Mouse (Mus musculus) limb, embryonic 15.5 days (tissue): ENCODE results near the gene Nr6a1. TPM values are rescaled to one million over a fixed set of nuclear protein-coding genes. Genes with fewer than 3 reads are reported as not detected.
A peak's percentile ranks its signal among the peaks of the same experiment; 100 is the strongest.

Source experiments
- ATAC-seq: fragments of 200-750 bp; cut with Nextera tagmentation; 2 replicates; pipeline ENCODE4 v1.8.0; 2017; ENCODE audit warnings: low read depth, moderate TSS enrichment; ENCODE audit not compliant: insufficient number of reproducible peaks, low FRiP score, low TSS enrichment
- H3K27ac ChIP-seq: fragments of 300-500 bp; sonication (generic); 2 replicates; pipeline ENCODE4 v1.5.1; 2015; ENCODE audit warnings: moderate library complexity, mild to moderate bottlenecking, inconsistent platforms
- H3K27me3 ChIP-seq: fragments of 300-500 bp; sonication (generic); 2 replicates; pipeline ENCODE4 v1.6.1; 2015; ENCODE audit warnings: inconsistent platforms
- H3K36me3 ChIP-seq: fragments of 300-500 bp; sonication (generic); 2 replicates; pipeline ENCODE4 v1.6.1; 2015; ENCODE audit warnings: inconsistent platforms
- H3K4me1 ChIP-seq: fragments of 300-500 bp; sonication (generic); 2 replicates; pipeline ENCODE4 v1.6.1; 2015; ENCODE audit warnings: inconsistent platforms
- H3K4me2 ChIP-seq: fragments of 300-500 bp; sonication (generic); 2 replicates; pipeline ENCODE4 v1.6.1; 2015; ENCODE audit warnings: mild to moderate bottlenecking, inconsistent platforms
- H3K4me3 ChIP-seq: fragments of 300-500 bp; sonication (generic); 2 replicates; pipeline ENCODE4 v1.5.1; 2015; ENCODE audit warnings: mild to moderate bottlenecking, inconsistent platforms
- H3K9ac ChIP-seq: fragments of 300-500 bp; sonication (generic); 2 replicates; pipeline ENCODE4 v1.6.1; 2015; ENCODE audit warnings: inconsistent platforms
- H3K9me3 ChIP-seq: fragments of 300-500 bp; sonication (generic); 2 replicates; pipeline ENCODE4 v1.6.1; 2016; ENCODE audit warnings: inconsistent platforms
- WGBS: fragments of 180-500 bp; shearing (Covaris S2); methylation state at CpG from one replicate; pipeline ENCODE4 v1.1.7; 2015; 5-methylcytosine and 5-hydroxymethylcytosine counted together
- polyA plus RNA-seq: library from polyadenylated mRNA; unstranded; fragments of >200 nt; fragmentation: Nextera tagmentation; extraction: Ambion mirVana; gene quantifications from 2 replicates; pipeline ENCODE4 v1.2.1, GENCODE M21; 2015

The Nr6a1 gene
- polyA plus RNA-seq, 1 experiment from 2014 or later, result 1.1 TPM

GRCm38 (mm10) chr2:38771478-38771797, 156.1 kb downstream of the Nr6a1 start:
- Histone ChIP-seq H3K4me2 (0 out of 2 replicates have a peak overlapping the region, but pooled peaks have one; percentile 3), H3K4me3 (no peak overlapping the region), H3K36me3 (no peaks in the 10 kb centered on the region), H3K4me1 (peaks cover 16% of the 10 kb centered on the region), H3K9ac (no peak overlapping the region), H3K27me3 (no peaks in the 10 kb centered on the region), H3K9me3 (no peaks in the 10 kb centered on the region), H3K27ac (peak overlapping the region; percentile 69; the same call in 1 of the 2 replicates)
- peak; percentile 82 for ATAC-seq
- WGBS, result 24% methylated on average over 2 of the region's 2 CpGs

DNA sequence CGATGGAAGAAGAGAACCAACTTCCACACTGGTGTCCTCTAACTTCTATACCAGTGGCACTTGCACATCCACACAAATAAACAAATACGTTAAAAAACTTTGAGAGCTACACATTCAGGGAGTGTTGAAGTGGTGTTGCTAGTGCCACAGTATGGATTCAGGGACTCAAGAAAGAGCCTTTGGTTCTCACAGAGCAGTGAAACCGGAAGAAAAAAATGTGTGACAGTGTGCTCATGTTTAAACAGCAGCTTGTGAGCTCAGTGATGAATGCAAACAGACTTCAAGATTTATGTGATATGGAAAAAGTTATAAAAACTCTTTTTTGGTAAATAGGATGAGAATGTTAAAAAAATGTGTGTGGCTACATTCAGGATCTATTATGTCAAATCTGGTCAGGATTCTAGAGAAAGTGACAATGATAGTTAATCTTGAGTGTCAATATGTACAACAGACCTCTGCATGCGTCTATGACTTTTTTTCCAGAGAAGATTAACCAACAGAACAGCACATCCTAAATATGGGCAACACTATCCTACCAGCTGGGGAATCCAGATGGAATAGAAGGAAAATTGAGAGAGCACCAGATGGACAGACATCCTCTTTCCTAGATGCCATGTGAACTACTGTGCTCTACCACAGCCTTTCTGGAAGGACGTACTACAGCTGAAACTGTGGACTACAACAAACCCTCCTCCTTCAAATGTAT, 156.6 kb downstream of the Nr6a1 start:
- Histone ChIP-seq H3K4me3 (no peak overlapping the region), H3K9ac (no peak overlapping the region), H3K9me3 (no peaks in the 10 kb centered on the region), H3K27me3 (no peaks in the 10 kb centered on the region), H3K36me3 (no peaks in the 10 kb centered on the region), H3K27ac (peak overlapping the region; percentile 69), H3K4me1 (peaks cover 16% of the 10 kb centered on the region), H3K4me2 (0 out of 2 replicates have a peak overlapping the region, but pooled peaks have one; percentile 3)
- WGBS, result 45% methylated on average over 5 of the region's 5 CpGs
- ATAC-seq, result no peak

DNA sequence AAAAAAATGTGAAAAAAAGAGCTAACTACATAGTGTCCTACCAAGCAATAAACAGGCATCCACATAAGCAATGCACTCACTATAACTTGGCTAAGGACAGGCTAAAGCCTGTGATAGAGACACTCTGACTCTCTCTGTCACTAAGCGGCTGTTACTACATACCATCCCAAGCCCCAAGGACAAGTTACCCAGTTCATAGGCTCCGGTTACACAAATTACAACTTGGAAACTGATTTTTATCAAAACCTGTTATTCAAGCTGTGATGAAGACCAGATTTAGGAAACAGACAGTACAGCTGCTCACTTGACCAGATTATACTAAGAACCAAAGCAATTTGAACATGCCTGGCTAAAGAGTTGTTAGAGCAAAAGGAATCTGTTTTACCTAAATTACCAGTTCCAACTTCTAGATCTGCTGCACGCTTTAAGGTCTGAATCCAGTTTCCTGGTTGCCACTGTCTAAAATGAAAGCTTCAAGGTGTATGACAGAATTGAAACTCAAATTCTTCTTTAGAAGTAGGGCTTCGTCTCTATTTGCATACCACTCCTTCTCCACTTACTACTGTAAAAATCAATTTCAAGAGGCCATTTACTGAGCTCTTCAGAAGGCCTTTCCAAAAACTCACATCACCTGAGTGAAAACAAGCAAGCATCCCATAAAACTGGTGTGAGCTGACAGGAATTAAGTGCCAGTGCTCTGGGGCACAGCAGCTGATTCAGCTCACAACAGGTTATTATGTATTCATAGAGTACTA, 160.1 kb downstream of the Nr6a1 start:
- Histone ChIP-seq H3K4me2 (no peak overlapping the region), H3K9ac (no peak overlapping the region), H3K27ac (no peak overlapping the region), H3K36me3 (no peaks in the 10 kb centered on the region), H3K4me3 (no peak overlapping the region), H3K9me3 (no peaks in the 10 kb centered on the region), H3K4me1 (peaks cover 16% of the 10 kb centered on the region), H3K27me3 (no peaks in the 10 kb centered on the region)
- no peak for ATAC-seq
- WGBS, result 27% methylated on average over 4 of the region's 4 CpGs

DNA sequence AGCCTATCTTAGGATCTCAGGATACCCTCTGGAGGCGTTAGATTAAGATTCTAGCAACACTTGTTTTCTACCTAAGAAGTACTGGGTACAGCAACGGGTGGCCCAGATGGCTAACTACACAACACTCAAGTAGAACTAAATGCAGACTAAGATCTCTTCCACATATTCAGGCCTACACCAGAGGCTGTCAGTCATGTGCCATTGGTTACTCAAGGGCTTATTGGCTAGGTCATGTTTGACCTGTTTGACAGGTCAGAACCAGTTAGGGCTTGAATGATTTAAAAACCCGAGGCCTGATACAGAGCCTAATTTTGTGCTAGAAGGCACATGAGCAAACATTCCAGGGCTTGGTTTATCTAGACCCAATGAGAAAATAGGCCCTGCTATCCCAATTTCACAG, 187.6 kb downstream of the Nr6a1 start:
- H3K27me3 ChIP-seq, result no peaks in the 10 kb centered on the region
- ATAC-seq, result no peak
- no peak overlapping the region for H3K4me3 ChIP-seq
- no peak overlapping the region for H3K27ac ChIP-seq
- H3K36me3 ChIP-seq, result no peaks in the 10 kb centered on the region
- H3K4me2 ChIP-seq, result no peak overlapping the region
- H3K9me3 ChIP-seq, result no peaks in the 10 kb centered on the region
- H3K9ac ChIP-seq, result no peak overlapping the region
- WGBS, result 77% methylated on average over 3 of the region's 3 CpGs
- H3K4me1 ChIP-seq, result peaks cover 2% of the 10 kb centered on the region; the same call in 1 of the 2 replicates

DNA sequence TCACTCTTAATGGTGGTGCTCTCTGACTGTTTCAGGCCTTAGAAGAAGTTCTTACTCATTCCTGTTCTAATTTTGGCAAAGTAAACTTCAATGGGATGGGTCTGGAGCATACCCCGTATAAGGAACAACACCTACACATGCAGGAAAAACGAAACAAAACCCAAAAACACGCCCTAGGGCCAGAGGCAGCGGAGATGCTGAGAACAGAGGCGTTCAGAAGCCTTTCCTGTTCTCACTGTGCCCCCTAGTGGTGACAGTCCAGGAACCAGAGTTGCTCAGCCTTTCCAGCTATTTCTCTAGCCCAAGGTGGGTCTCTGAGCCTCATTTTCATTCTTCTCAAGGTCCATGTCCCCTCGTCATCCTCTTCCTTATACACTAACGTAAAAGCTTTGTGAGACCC, 188.1 kb downstream of the Nr6a1 start:
- Histone ChIP-seq H3K4me3 (no peak overlapping the region), H3K27me3 (no peaks in the 10 kb centered on the region)
- ATAC-seq, result 0 out of 2 replicates have a peak, but pooled peaks have one; percentile 44

DNA sequence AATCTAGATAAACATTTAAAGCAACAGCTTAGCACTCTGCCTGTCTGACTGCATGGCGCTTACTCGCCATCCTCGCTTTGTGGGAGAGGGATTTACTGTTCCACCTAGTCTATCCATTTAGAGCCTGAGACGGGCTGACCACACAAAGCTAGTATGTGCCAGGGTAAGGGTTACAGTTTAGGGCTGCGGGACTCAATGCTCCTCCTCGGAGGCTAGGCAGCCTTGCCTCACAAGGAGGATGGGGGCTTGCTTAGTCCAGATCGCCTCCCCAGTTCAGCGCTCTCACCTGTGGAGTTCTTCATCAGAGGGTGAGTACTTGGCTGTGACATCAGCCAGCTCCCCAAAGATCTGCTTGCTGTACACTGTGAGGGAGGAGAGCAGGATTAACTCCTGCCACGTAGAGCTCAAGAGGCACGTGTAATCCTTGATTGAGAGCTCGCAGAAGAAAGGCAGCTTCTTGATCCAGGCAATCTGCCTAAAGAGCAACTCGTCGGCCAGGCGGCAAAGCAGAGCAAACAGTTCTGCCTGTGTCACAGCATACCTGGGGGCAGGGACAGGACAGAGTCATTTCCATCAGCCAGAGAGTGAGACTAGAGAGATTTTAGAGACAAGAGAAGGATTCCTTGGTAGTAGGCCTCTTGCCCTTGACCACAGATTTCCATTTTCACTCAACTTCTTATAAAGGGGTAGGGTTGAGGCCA, 188.7 kb downstream of the Nr6a1 start:
- H3K27me3 ChIP-seq, result no peaks in the 10 kb centered on the region
- H3K27ac ChIP-seq, result no peak overlapping the region
- H3K4me2 ChIP-seq, result no peak overlapping the region
- H3K36me3 ChIP-seq, result no peaks in the 10 kb centered on the region
- H3K4me3 ChIP-seq, result no peak overlapping the region
- H3K9me3 ChIP-seq, result no peaks in the 10 kb centered on the region
- 86% methylated on average over 14 of the region's 14 CpGs for WGBS
- peaks cover 2% of the 10 kb centered on the region; the same call in 1 of the 2 replicates for H3K4me1 ChIP-seq
- no peak for ATAC-seq
- no peak overlapping the region for H3K9ac ChIP-seq

More for the DNA sequence above, 188.1 kb downstream of the Nr6a1 start:
- H3K4me1 ChIP-seq, result peaks cover 2% of the 10 kb centered on the region; the same call in 1 of the 2 replicates
- no peak overlapping the region for H3K27ac ChIP-seq
- WGBS, result 19% methylated on average over 7 of the region's 7 CpGs
- H3K9me3 ChIP-seq, result no peaks in the 10 kb centered on the region
- H3K36me3 ChIP-seq, result no peaks in the 10 kb centered on the region
- H3K4me2 ChIP-seq, result no peak overlapping the region
- no peak overlapping the region for H3K9ac ChIP-seq

DNA sequence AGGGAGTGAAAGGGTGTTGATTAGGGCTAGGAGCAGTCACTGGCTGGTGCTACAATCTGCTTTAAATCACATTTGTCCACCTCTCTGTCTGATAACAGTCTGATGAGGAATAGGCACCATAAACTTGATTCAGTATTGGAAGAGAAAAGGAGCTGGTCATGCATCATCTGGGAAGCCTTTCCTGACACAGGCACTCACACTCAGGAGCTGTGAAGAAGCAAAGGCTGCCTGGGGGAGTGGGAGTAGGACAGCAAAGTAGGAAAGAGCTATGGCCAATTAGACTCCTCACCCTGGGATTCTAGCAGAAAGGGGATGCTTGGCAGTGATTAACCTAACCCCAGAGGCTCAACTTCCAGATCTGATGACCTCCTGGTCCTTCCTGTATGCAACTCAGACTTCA, 191.7 kb downstream of the Nr6a1 start:
- H3K27me3 ChIP-seq, result no peaks in the 10 kb centered on the region
- no peaks in the 10 kb centered on the region for H3K36me3 ChIP-seq
- no peak for ATAC-seq
- no peak overlapping the region for H3K4me3 ChIP-seq
- no peak overlapping the region for H3K9ac ChIP-seq
- no peaks in the 10 kb centered on the region for H3K9me3 ChIP-seq
- H3K4me1 ChIP-seq, result peaks cover 2% of the 10 kb centered on the region; the same call in 1 of the 2 replicates
- no peak overlapping the region for H3K4me2 ChIP-seq
- H3K27ac ChIP-seq, result no peak overlapping the region

GRCm38 (mm10) chr2:38734721-38735120, 192.8 kb downstream of the Nr6a1 start:
- Histone ChIP-seq H3K9ac (no peak overlapping the region), H3K27ac (no peak overlapping the region), H3K36me3 (no peaks in the 10 kb centered on the region), H3K27me3 (no peaks in the 10 kb centered on the region), H3K9me3 (no peaks in the 10 kb centered on the region), H3K4me3 (no peak overlapping the region), H3K4me1 (peaks cover 2% of the 10 kb centered on the region; the same call in 1 of the 2 replicates), H3K4me2 (no peak overlapping the region)
- 58% methylated on average over 5 of the region's 5 CpGs for WGBS
- ATAC-seq, result no peak

DNA sequence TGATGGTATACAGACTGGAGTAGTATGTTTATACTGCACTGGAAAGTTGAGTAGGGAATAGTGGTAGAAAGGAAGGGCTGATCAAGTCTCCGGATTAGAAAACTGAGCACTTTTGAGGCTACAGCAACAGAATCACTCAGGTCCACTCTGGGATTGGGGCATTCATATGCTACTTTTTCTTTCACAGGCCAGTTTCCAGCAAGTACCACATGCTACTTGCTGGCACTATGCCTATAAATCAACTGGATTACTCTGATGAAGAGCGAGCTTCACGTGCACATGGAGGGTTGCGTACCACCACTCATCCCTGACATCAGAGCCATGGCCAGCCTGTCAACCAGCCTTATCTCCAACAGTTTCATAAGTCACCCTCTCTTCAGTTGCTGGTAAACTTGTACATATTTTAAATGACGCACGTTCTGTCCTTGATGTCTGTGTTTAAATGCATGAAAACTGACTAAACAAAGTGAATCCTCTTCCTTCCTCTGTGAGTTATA, 197.1 kb downstream of the Nr6a1 start:
- Histone ChIP-seq H3K4me3 (no peak overlapping the region), H3K9ac (no peak overlapping the region), H3K27ac (no peak overlapping the region), H3K36me3 (no peaks in the 10 kb centered on the region), H3K27me3 (no peaks in the 10 kb centered on the region), H3K9me3 (no peaks in the 10 kb centered on the region), H3K4me1 (no peaks in the 10 kb centered on the region), H3K4me2 (no peak overlapping the region)
- 89% methylated on average over 6 of the region's 6 CpGs for WGBS
- ATAC-seq, result no peak

DNA sequence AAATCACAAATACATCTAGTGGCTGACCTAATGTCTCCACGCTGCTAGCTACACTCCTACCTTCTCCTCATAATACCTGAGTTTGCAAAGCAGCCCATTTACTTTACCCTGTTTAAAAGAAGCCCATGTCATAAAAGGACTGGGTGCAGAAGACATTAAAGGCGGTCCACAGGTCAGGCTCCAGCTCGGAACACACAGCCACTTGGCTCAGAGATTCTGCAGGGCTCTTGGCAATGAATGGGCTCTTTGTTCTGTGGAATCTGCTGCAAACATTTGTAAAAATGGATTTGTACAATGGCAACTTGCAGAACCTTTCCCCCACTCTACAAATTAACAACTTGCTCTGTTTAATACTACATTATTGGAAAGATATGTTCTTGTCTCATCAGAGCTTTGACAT, 202.1 kb downstream of the Nr6a1 start:
- H3K36me3 ChIP-seq, result no peaks in the 10 kb centered on the region
- no peaks in the 10 kb centered on the region for H3K9me3 ChIP-seq
- ATAC-seq, result no peak
- no peak overlapping the region for H3K27ac ChIP-seq
- no peaks in the 10 kb centered on the region for H3K27me3 ChIP-seq
- H3K4me2 ChIP-seq, result no peak overlapping the region
- 55% methylated on average over 3 of the region's 3 CpGs for WGBS
- H3K4me1 ChIP-seq, result peaks cover 4% of the 10 kb centered on the region; the same call in 1 of the 2 replicates
- H3K4me3 ChIP-seq, result no peak overlapping the region
- no peak overlapping the region for H3K9ac ChIP-seq

GRCm38 (mm10) chr2:38723378-38723777, 204.1 kb downstream of the Nr6a1 start:
- no peak overlapping the region for H3K27ac ChIP-seq
- no peak overlapping the region for H3K4me2 ChIP-seq
- 84% methylated on average over 4 of the region's 4 CpGs for WGBS
- peaks cover 11% of the 10 kb centered on the region; the same call in 1 of the 2 replicates for H3K4me1 ChIP-seq
- no peaks in the 10 kb centered on the region for H3K36me3 ChIP-seq
- H3K4me3 ChIP-seq, result no peak overlapping the region
- no peaks in the 10 kb centered on the region for H3K27me3 ChIP-seq
- no peak for ATAC-seq
- no peaks in the 10 kb centered on the region for H3K9me3 ChIP-seq
- no peak overlapping the region for H3K9ac ChIP-seq

GRCm38 (mm10) chr2:38722076-38722475, 205.4 kb downstream of the Nr6a1 start:
- Histone ChIP-seq H3K9me3 (no peaks in the 10 kb centered on the region), H3K4me2 (no peak overlapping the region), H3K4me3 (no peak overlapping the region), H3K27ac (no peak overlapping the region), H3K36me3 (no peaks in the 10 kb centered on the region), H3K9ac (no peak overlapping the region), H3K4me1 (peaks cover 11% of the 10 kb centered on the region; the same call in 1 of the 2 replicates), H3K27me3 (no peaks in the 10 kb centered on the region)
- no peak for ATAC-seq
- WGBS, result 56% methylated on average over 4 of the region's 4 CpGs
